Mouse (Mus musculus) urinary bladder, adult 18-20 months (tissue): ENCODE results near the gene Ghr.

ENCODE experiments used
- DNase-seq, 2 experiments: peaks; one replicate each; pipeline ENCODE4 v3.0.0; 2022; ENCODE audit warnings: low spot score in 2 of 2, mixed read lengths in 2 of 2

Ghr gene

GRCm38 (mm10) chr15:3449564-3449963 lies 133.7 kb downstream of the Ghr start:
- no peak for DNase-seq

- DNase-seq = no peak
These were observed 137.9 kb downstream of the Ghr start for GRCm38 (mm10) chr15:3445285-3445909.

GRCm38 (mm10) chr15:3444448-3445020 lies 138.8 kb downstream of the Ghr start:
- no peak for DNase-seq

GRCm38 (mm10) chr15:3441506-3442286 lies 141.6 kb downstream of the Ghr start:
- DNase-seq = peak; percentile 20 to 25

GRCm38 (mm10) chr15:3437381-3437780 lies 145.9 kb downstream of the Ghr start:
- DNase-seq = no peak

GRCm38 (mm10) chr15:3435637-3436036 lies 147.7 kb downstream of the Ghr start:
- no peak for DNase-seq

- no peak for DNase-seq
These were observed 148.8 kb downstream of the Ghr start for GRCm38 (mm10) chr15:3434461-3434860.

- peak in 1 of 2 experiments; percentile 17 for DNase-seq
These were observed 150.0 kb downstream of the Ghr start for GRCm38 (mm10) chr15:3433281-3433680.

GRCm38 (mm10) chr15:3432823-3433222 lies 150.5 kb downstream of the Ghr start:
- DNase-seq = no peak

GRCm38 (mm10) chr15:3429417-3429816 lies 153.9 kb downstream of the Ghr start:
- no peak for DNase-seq

- no peak for DNase-seq
These were observed 154.3 kb downstream of the Ghr start for GRCm38 (mm10) chr15:3429001-3429400.

- no peak for DNase-seq
These were observed 156.9 kb downstream of the Ghr start for GRCm38 (mm10) chr15:3426401-3426800.

GRCm38 (mm10) chr15:3423177-3423576 lies 160.1 kb downstream of the Ghr start:
- DNase-seq = no peak

- no peak for DNase-seq
These were observed 165.6 kb downstream of the Ghr start for GRCm38 (mm10) chr15:3417699-3418098.

- DNase-seq = no peak
These were observed 170.2 kb downstream of the Ghr start for GRCm38 (mm10) chr15:3413103-3413502.

- DNase-seq = no peak
These were observed 174.8 kb downstream of the Ghr start for GRCm38 (mm10) chr15:3408478-3408877.

GRCm38 (mm10) chr15:3399196-3399595 lies 184.1 kb downstream of the Ghr start:
- DNase-seq = no peak

GRCm38 (mm10) chr15:3397369-3398100 lies 185.8 kb downstream of the Ghr start:
- DNase-seq = no peak

GRCm38 (mm10) chr15:3396149-3396548 lies 187.1 kb downstream of the Ghr start:
- no peak for DNase-seq

- no peak for DNase-seq
These were observed 187.6 kb downstream of the Ghr start for GRCm38 (mm10) chr15:3395700-3396099.

- DNase-seq = no peak
These were observed 192.6 kb downstream of the Ghr start for GRCm38 (mm10) chr15:3390722-3391121.

GRCm38 (mm10) chr15:3389011-3389410 lies 194.3 kb downstream of the Ghr start:
- DNase-seq = no peak
